Mouse (Mus musculus) testis, adult 2 months (tissue): ENCODE data around the gene Ppp2r2c.

Experiments
- CTCF ChIP-seq: fragments of 200-500 bp; IDR thresholded peaks from 2 replicates; pipeline ENCODE4 v1.5.1; 2012; ENCODE audit warnings: low read depth, mild to moderate bottlenecking, inconsistent platforms, low read length, moderate library complexity; ENCODE audit not compliant: control insufficient read depth, insufficient read depth, insufficient replicate concordance
- POLR2A ChIP-seq: fragments of 200-500 bp; IDR thresholded peaks from 2 replicates; pipeline ENCODE4 v1.6.1; 2012; ENCODE audit warnings: low read depth, mild to moderate bottlenecking, inconsistent platforms, low read length, moderate library complexity; ENCODE audit not compliant: control insufficient read depth

DNA sequence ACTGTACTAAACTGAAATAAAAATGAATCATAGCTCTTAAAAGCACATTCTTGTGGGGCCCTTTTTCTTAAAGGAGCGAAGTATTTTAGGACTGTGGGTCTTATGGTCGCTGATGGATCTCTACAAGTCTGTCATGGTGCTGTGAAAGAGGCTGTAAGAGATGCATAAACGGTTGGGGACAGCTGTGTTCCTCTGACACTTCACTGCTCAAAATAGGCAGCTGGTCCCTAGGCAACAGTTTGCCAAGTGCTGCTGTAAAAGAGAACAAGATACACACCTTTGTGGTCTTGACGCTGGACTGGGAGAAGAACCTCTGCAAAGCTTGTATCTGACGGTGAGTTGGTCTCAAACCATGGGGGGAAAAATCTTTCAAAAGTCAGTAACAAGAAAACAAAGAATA lies 10.8 kb upstream of the Ppp2r2c start:
- TF ChIP-seq CTCF = no peak
- TF ChIP-seq POLR2A = no peak
